ENCODE assay signal across 1 mouse cellular context in the genomic region with DNA sequence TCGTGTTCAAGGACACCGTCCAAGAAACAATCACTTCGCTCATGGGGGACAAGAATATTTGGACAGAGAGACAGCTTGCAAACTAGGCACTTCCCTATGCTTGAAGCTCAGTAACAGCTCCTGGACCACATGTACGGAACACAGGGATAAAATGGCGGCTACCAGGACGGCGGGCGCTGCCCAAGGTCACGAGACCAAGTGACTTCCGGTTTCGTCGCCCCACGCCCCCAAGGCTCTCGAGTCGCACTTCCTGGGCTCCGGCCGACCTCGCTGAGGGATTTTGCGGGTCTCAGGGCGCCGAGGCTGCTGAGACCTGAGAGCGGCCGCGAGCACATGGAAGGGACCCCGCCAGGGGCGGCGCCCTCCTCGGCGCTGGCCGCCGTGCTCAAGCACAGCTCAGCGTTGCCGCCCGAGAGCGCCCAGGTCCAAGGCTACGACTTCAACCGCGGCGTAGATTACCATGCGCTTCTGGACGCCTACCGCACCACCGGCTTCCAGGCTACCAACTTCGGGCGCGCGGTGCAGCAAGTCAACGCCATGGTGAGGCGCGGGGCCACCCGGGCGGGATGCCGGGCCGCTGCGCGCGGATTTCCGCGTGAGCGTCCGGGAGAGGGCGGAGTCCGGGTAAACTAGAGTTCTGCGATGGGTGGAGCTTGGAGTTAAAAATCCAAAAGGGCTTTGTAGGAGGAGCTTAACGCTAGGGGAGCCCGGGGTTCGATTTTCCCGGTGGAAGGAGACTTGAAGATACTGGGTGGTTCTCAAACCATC.
TF ChIP-seq lines count a peak whose summit lies in the region.

A gene (plus strand): TSS at position 244 of the 768 bp plus-strand sequence.

TF ChIP-seq in CH12.LX, 34 proteins besides CTCF, POLR2A, EP300 and RAD21 (continued from another document):
- TF ChIP-seq ETS1 (conservative IDR thresholded peaks at IDR 0.05; ENCODE audit: low read depth, low read length) (no peak; the same call in 1 of the 2 replicates), ZKSCAN1 (IDR thresholded peaks at IDR 0.05; ENCODE audit: borderline replicate concordance, low read depth, low read length) (no peak), SMC3 (IDR thresholded peaks at IDR 0.05; ENCODE audit: low read depth, low read length) (no peak), ZC3H11A (IDR thresholded peaks at IDR 0.05; ENCODE audit: low read depth, low read length) (no peak), NRF1 (IDR thresholded peaks at IDR 0.05; ENCODE audit: low read depth, low read length) (peak; percentile 65), GABPA (IDR thresholded peaks at IDR 0.05; ENCODE audit: insufficient replicate concordance, low read depth, low read length) (no peak), ZMIZ1 (IDR thresholded peaks at IDR 0.05; ENCODE audit: low read depth, low read length) (peak; percentile 67), ZNF384 (IDR thresholded peaks at IDR 0.05; ENCODE audit: low read depth, low read length) (peak; percentile 67), TBP (conservative IDR thresholded peaks at IDR 0.05; ENCODE audit: low read depth, low read length) (peak; percentile 72; the same call in 1 of the 2 replicates), MAFK (IDR thresholded peaks at IDR 0.05; ENCODE audit: insufficient replicate concordance, low read length) (no peak), USF1 (IDR thresholded peaks at IDR 0.05; ENCODE audit: low read depth, low read length) (peak; percentile 89), MAZ (IDR thresholded peaks at IDR 0.05; ENCODE audit: low read depth, low read length) (no peak; the same call in 1 of the 2 replicates), CHD1 (IDR thresholded peaks at IDR 0.05; ENCODE audit: low read depth, low read length) (peak; percentile 75; the same call in 1 of the 2 replicates), JUND (conservative IDR thresholded peaks at IDR 0.05; ENCODE audit: low read depth, low read length) (no peak), TCF12 (IDR thresholded peaks at IDR 0.05; ENCODE audit: low read depth, low read length) (peak; percentile 80), BHLHE40 (IDR thresholded peaks at IDR 0.05; ENCODE audit: low read depth, low read length) (peak; percentile 97), UBTF (IDR thresholded peaks at IDR 0.05; ENCODE audit: low read depth, low read length) (0 out of 2 replicates have a peak, but pooled peaks have one; percentile 57), CHD2 (IDR thresholded peaks at IDR 0.05; ENCODE audit: low read length) (no peak), MYC (IDR thresholded peaks at IDR 0.05; ENCODE audit: low read depth, low read length) (peak; percentile 100), USF2 (conservative IDR thresholded peaks at IDR 0.05; ENCODE audit: low read depth, low read length) (peak; percentile 79), MXI1 (IDR thresholded peaks at IDR 0.05; ENCODE audit: low read depth, low read length) (peak; percentile 89), ELF1 (IDR thresholded peaks at IDR 0.05; ENCODE audit: low read depth, low read length) (peak; percentile 87), MAX (IDR thresholded peaks at IDR 0.05; ENCODE audit: low read length) (peak; percentile 98), IRF4 (IDR thresholded peaks at IDR 0.05; ENCODE audit: low read depth, low read length) (peak; percentile 69), PAX5 (IDR thresholded peaks at IDR 0.05; ENCODE audit: low read length) (no peak), SIN3A (IDR thresholded peaks at IDR 0.05; ENCODE audit: low read length) (peak; percentile 73; the same call in 1 of the 2 replicates), E2F4 (IDR thresholded peaks at IDR 0.05; ENCODE audit: insufficient replicate concordance, low read depth, low read length) (peak; percentile 69; the same call in 1 of the 2 replicates), RCOR1 (conservative IDR thresholded peaks at IDR 0.05; ENCODE audit: low read depth, low read length) (no peak), JUN (IDR thresholded peaks at IDR 0.05; ENCODE audit: insufficient read depth, low read depth, low read length) (no peak)
